Mouse (Mus musculus) liver, embryonic 13.5 days (tissue): ENCODE data around the gene Id3. TPM values are rescaled to one million over a fixed set of nuclear protein-coding genes. Genes with fewer than 3 reads are reported as not detected.

Experiments used
- ATAC-seq: fragments of 200-750 bp; cut with Nextera tagmentation; 2 replicates; pipeline ENCODE4 v1.8.0; 2017; ENCODE audit warnings: low read depth, mild to moderate bottlenecking, moderate number of reproducible peaks, moderate library complexity
- DNase-seq: peaks from one replicate; pipeline ENCODE4 v3.0.0; 2022
- H3K27ac ChIP-seq: fragments of 300-500 bp; sonication (generic); 2 replicates; pipeline ENCODE4 v1.5.1; 2015; ENCODE audit warnings: moderate library complexity, mild to moderate bottlenecking, inconsistent platforms
- H3K27me3 ChIP-seq: fragments of 300-500 bp; sonication (generic); 2 replicates; pipeline ENCODE4 v1.6.1; 2015; ENCODE audit warnings: mild to moderate bottlenecking, inconsistent platforms
- H3K36me3 ChIP-seq: fragments of 300-500 bp; sonication (generic); 2 replicates; pipeline ENCODE4 v1.6.1; 2015; ENCODE audit warnings: mild to moderate bottlenecking, inconsistent platforms
- H3K4me1 ChIP-seq: fragments of 300-500 bp; sonication (generic); replicated peaks from 2 replicates; pipeline ENCODE4 v1.6.1; 2015; ENCODE audit warnings: inconsistent platforms
- H3K4me2 ChIP-seq: fragments of 300-500 bp; sonication (generic); 2 replicates; pipeline ENCODE4 v1.6.1; 2015; ENCODE audit warnings: inconsistent platforms, mild to moderate bottlenecking, moderate library complexity
- H3K4me3 ChIP-seq: fragments of 300-500 bp; sonication (generic); replicated peaks from 2 replicates; pipeline ENCODE4 v1.5.1; 2015; ENCODE audit warnings: mild to moderate bottlenecking, inconsistent platforms
- H3K9ac ChIP-seq: fragments of 300-500 bp; sonication (generic); 2 replicates; pipeline ENCODE4 v1.6.1; 2015; ENCODE audit warnings: mild to moderate bottlenecking, inconsistent platforms
- H3K9me3 ChIP-seq: fragments of 300-500 bp; sonication (generic); replicated peaks from 2 replicates; pipeline ENCODE4 v1.6.1; 2016; ENCODE audit warnings: inconsistent platforms
- WGBS: fragments of 180-500 bp; shearing (Covaris S2); methylation state at CpG from one replicate; pipeline ENCODE4 v1.1.7; 2015; ENCODE audit not compliant: insufficient replicate concordance; 5-methylcytosine and 5-hydroxymethylcytosine counted together
- polyA plus RNA-seq: library from polyadenylated mRNA; unstranded; fragments of >200 nt; fragmentation: Nextera tagmentation; extraction: Ambion mirVana; gene quantifications from 2 replicates; pipeline ENCODE4 v1.2.1, GENCODE M21; 2015

Id3 gene
- polyA plus RNA-seq, 1 experiment from 2014 or later = 51.3 TPM

DNA sequence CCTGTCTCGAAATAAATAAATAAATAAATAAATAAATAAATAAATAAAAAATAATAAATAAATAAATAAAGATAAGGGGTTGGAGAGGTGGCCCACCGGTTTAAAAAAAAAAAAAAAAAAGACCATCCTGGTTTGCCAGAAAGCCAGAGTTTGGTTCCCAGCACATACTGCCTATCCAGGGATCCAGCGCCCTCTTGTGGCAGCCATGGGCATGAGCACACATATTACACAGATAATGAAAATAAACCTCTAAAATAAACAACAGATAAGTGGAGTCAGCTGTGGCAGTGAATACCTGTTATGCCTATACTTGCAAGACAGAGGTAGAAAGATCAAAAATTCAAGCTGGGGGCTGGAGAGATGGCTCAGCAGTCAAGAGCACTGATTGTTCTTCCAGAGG is 6.4 kb downstream of the Id3 start:
- Histone ChIP-seq H3K4me1 (peaks cover 34% of the 10 kb centered on the region), H3K36me3 (no peaks in the 10 kb centered on the region), H3K27me3 (peaks cover 64% of the 10 kb centered on the region), H3K9ac (no peak overlapping the region), H3K9me3 (no peaks in the 10 kb centered on the region), H3K27ac (no peak overlapping the region), H3K4me3 (no peak overlapping the region), H3K4me2 (no peak overlapping the region)
- 26% methylated on average over 3 of the region's 3 CpGs for WGBS
- no peak for DNase-seq
- no peak for ATAC-seq

DNA sequence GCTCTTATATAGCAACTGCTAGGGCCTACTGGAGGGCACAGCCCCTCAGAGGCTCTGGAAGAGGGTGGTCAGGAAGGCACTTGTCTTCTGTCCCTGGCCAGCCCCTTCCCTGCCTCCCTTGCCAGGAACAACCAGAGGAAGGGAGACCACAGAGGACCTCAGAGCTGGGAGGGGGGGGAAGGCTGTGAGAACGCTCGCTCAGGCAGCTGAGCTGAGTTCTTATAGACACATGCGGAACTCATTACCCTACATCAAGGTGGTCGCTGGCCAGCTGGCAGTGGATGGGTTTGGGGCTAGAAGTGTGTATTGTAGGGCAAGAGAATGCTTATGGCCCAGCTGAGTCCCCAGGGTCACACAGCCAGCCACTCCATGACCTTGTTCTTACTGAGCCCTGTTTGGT is 7.3 kb downstream of the Id3 start:
- H3K27ac ChIP-seq = no peak overlapping the region
- peaks cover 55% of the 10 kb centered on the region for H3K27me3 ChIP-seq
- WGBS = 62% methylated on average over 4 of the region's 4 CpGs
- H3K4me1 ChIP-seq = peaks cover 30% of the 10 kb centered on the region
- H3K9me3 ChIP-seq = no peaks in the 10 kb centered on the region
- no peaks in the 10 kb centered on the region for H3K36me3 ChIP-seq
- ATAC-seq = no peak
- H3K9ac ChIP-seq = no peak overlapping the region
- H3K4me2 ChIP-seq = no peak overlapping the region
- DNase-seq = no peak
- no peak overlapping the region for H3K4me3 ChIP-seq

DNA sequence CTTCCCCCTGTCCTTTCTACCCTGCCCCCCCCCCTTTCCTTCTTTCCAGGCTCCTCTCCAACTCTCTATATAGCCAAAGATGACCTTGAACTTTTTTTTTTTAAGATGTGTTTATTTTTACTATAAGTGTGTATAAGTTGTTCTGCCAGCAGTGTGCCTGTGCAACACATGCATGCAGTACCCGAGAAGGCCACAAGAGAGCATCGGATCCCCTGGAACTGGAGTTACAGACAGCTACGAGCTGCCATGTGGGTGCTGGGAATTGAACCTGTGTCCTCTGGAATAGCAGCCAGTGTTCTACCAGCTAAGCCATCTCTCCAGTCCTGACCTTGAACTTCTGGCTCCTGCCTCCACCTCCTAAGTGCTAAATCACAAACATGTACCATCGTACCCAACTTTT is 9.5 kb downstream of the Id3 start:
- Histone ChIP-seq H3K4me1 (peaks cover 12% of the 10 kb centered on the region), H3K9ac (no peak overlapping the region), H3K9me3 (no peaks in the 10 kb centered on the region), H3K4me3 (no peak overlapping the region), H3K27me3 (peaks cover 36% of the 10 kb centered on the region), H3K36me3 (no peaks in the 10 kb centered on the region), H3K27ac (no peak overlapping the region), H3K4me2 (no peak overlapping the region)
- DNase-seq (no peak), ATAC-seq (no peak)
- 60% methylated on average over 4 of the region's 4 CpGs for WGBS

DNA sequence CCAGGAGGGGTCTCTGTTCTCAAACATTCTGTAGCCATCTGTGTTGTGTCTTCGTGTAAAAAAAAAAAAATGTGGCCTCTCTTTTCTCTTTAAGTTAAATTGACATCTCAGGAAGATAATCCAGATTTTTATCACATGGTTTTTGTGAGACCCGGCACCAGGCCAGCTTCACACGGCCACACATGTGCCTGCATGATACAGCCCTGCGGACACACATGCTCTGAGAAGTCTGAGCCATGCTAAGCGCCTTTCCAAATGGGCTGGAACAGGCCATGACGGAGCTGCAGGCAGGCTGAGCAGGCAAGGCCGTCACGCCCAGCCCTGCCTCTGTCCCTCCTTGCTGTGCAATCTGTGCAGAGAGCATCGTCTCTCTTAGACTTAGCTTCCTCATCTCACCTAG is 11.2 kb downstream of the Id3 start:
- 55% methylated on average over 9 of the region's 9 CpGs for WGBS
- Histone ChIP-seq H3K4me1 (no peaks in the 10 kb centered on the region), H3K27ac (no peak overlapping the region), H3K36me3 (no peaks in the 10 kb centered on the region), H3K9ac (no peak overlapping the region), H3K9me3 (no peaks in the 10 kb centered on the region), H3K4me2 (no peak overlapping the region), H3K27me3 (peaks cover 20% of the 10 kb centered on the region), H3K4me3 (no peak overlapping the region)
- DNase-seq (no peak), ATAC-seq (no peak)

DNA sequence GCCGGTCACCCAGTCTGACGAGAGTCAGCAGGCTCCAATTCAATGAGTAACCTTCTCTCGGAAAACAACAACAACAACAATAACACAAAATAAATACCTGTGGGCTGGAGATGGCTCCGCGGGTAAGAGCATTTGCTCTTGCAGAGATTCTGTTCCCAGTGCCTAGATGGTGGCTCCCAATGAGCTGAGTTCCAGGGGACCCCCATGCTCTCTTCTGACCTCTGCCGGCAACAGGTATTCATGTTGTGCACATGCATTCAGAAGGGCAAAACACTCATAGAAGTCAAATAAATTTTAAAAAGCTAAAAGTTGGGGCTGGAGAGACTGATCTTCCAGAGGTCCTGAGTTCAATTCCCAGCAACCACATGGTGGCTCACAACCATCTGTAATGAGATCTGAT is 15.2 kb downstream of the Id3 start:
- no peak for ATAC-seq
- H3K4me3 ChIP-seq = no peak overlapping the region

DNA sequence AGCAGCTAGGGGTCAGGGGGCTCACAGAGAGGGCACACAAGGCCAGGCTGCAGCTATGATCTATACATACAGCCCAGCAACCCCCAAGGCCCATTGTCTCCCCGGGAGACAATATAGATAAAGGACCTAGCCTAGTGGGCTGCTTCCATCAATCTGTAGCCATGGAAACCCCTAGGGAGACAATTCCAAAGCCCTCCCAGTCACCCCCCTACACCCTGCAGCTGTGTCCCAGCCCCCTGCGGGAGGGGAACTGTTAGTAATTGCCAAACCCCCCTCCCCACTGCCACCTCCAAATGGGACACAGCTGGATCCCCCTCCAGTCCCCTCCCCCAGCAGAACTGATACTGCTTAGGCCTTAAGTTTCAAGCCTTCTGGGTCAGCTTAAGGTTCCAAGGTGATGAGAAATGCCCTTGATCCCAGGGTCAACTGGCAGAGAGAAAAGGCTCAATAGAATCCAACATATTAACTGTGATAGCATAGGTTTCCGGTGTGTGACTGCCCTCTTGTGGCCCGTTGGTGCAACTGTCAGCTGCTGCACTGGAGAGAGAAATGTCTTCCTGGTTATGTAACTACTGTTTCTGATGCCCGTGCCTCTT is 16.6 kb downstream of the Id3 start:
- ATAC-seq = 0 out of 2 replicates have a peak, but pooled peaks have one; percentile 31
- Histone ChIP-seq H3K9ac (no peak overlapping the region; the same call in 1 of the 2 replicates), H3K4me1 (peaks cover 19% of the 10 kb centered on the region), H3K27ac (no peak overlapping the region), H3K9me3 (no peaks in the 10 kb centered on the region), H3K4me2 (no peak overlapping the region), H3K27me3 (peaks cover 3% of the 10 kb centered on the region; the same call in 1 of the 2 replicates), H3K4me3 (no peak overlapping the region), H3K36me3 (no peaks in the 10 kb centered on the region)
- WGBS = 14% methylated on average over 5 of the region's 5 CpGs
- DNase-seq = peak; percentile 64

More for the DNA sequence above, 15.2 kb downstream of the Id3 start:
- H3K4me1 ChIP-seq = peaks cover 16% of the 10 kb centered on the region
- peaks cover 3% of the 10 kb centered on the region; the same call in 1 of the 2 replicates for H3K27me3 ChIP-seq
- no peak overlapping the region for H3K9ac ChIP-seq
- WGBS = 66% methylated on average over 6 of the region's 6 CpGs
- H3K27ac ChIP-seq = no peak overlapping the region
- H3K9me3 ChIP-seq = no peaks in the 10 kb centered on the region
- no peaks in the 10 kb centered on the region for H3K36me3 ChIP-seq
- no peak for DNase-seq
- no peak overlapping the region for H3K4me2 ChIP-seq

DNA sequence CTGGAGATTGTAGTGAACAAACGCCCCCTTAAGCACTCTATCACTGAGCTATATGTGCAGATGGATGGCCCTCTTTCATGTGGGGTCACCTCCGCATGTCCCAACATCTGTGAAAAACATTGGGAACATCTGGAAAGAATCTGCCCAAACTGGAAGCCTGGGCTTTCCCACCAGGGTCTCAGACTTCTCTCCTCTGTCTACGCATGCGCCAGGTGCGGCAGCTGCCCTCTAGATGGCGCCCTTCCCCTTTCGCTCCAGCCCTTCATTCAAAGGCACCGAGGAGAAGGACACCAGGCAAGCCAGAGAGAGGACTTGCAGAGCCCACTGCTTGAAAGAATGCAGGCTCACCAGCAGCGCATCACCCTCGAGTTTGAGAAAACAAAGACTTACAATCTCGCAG is 20.2 kb downstream of the Id3 start:
- DNase-seq = peak; percentile 80
- H3K36me3 ChIP-seq = no peaks in the 10 kb centered on the region
- H3K4me3 ChIP-seq = no peak overlapping the region
- H3K27ac ChIP-seq = no peak overlapping the region
- no peaks in the 10 kb centered on the region for H3K9me3 ChIP-seq
- H3K9ac ChIP-seq = 0 out of 2 replicates have a peak overlapping the region, but pooled peaks have one; percentile 30
- no peak overlapping the region for H3K4me2 ChIP-seq
- H3K4me1 ChIP-seq = peaks cover 24% of the 10 kb centered on the region
- under 1% methylated on average over 11 of the region's 11 CpGs for WGBS
- ATAC-seq = peak; percentile 82
- H3K27me3 ChIP-seq = no peaks in the 10 kb centered on the region

- no peak for DNase-seq
- 77% methylated on average over 8 of the region's 8 CpGs for WGBS
- no peaks in the 10 kb centered on the region for H3K36me3 ChIP-seq
- H3K9ac ChIP-seq = no peak overlapping the region
- peaks cover 19% of the 10 kb centered on the region for H3K4me1 ChIP-seq
- no peaks in the 10 kb centered on the region; the same call in 1 of the 2 replicates for H3K27me3 ChIP-seq
- no peak for ATAC-seq
- H3K9me3 ChIP-seq = no peaks in the 10 kb centered on the region
- H3K27ac ChIP-seq = no peak overlapping the region
- no peak overlapping the region for H3K4me2 ChIP-seq
- no peak overlapping the region for H3K4me3 ChIP-seq
Measured at GRCm38 (mm10) chr4:136164981-136165380, 21.7 kb downstream of the Id3 start.

- H3K36me3 ChIP-seq = no peaks in the 10 kb centered on the region
- no peaks in the 10 kb centered on the region for H3K9me3 ChIP-seq
- H3K27me3 ChIP-seq = no peaks in the 10 kb centered on the region; the same call in 1 of the 2 replicates
- no peak overlapping the region for H3K4me3 ChIP-seq
- ATAC-seq = no peak
- H3K27ac ChIP-seq = no peak overlapping the region
- no peak overlapping the region for H3K9ac ChIP-seq
- no peak overlapping the region for H3K4me2 ChIP-seq
- WGBS = 68% methylated on average over 3 of the region's 3 CpGs
- peaks cover 19% of the 10 kb centered on the region for H3K4me1 ChIP-seq
- DNase-seq = no peak
Measured at GRCm38 (mm10) chr4:136167701-136168100, 24.4 kb downstream of the Id3 start.

- DNase-seq = no peak
- no peak overlapping the region for H3K4me3 ChIP-seq
- H3K9me3 ChIP-seq = no peaks in the 10 kb centered on the region
- peaks cover 34% of the 10 kb centered on the region for H3K4me1 ChIP-seq
- peaks cover 13% of the 10 kb centered on the region for H3K36me3 ChIP-seq
- H3K27me3 ChIP-seq = no peaks in the 10 kb centered on the region; the same call in 1 of the 2 replicates
- ATAC-seq = no peak
- H3K4me2 ChIP-seq = no peak overlapping the region
- WGBS = 78% methylated on average over 4 of the region's 4 CpGs
- peak overlapping the region; percentile 83; the same call in 1 of the 2 replicates for H3K9ac ChIP-seq
- peak overlapping the region; percentile 99 for H3K27ac ChIP-seq
Measured at GRCm38 (mm10) chr4:136170401-136170800, 27.1 kb downstream of the Id3 start.

- ATAC-seq (no peak), DNase-seq (no peak)
- peaks cover 23% of the 10 kb centered on the region for H3K36me3 ChIP-seq
- peak overlapping the region; percentile 91 for H3K4me3 ChIP-seq
- H3K9ac ChIP-seq = peak overlapping the region; percentile 83
- peak overlapping the region; percentile 99 for H3K27ac ChIP-seq
- H3K4me1 ChIP-seq = peaks cover 45% of the 10 kb centered on the region
- no peaks in the 10 kb centered on the region; the same call in 1 of the 2 replicates for H3K27me3 ChIP-seq
- H3K4me2 ChIP-seq = peak overlapping the region; percentile 94
- 28% methylated on average over 12 of the region's 12 CpGs for WGBS
- no peaks in the 10 kb centered on the region for H3K9me3 ChIP-seq
Measured at GRCm38 (mm10) chr4:136171455-136171854, 28.2 kb downstream of the Id3 start.

- Histone ChIP-seq H3K9ac (peak within 1 kb of the TSS; percentile 100), H3K4me3 (peak within 1 kb of the TSS; percentile 91), H3K27ac (peak within 1 kb of the TSS; percentile 99), H3K4me2 (peak within 1 kb of the TSS; percentile 94), H3K4me1 (peaks cover 51% of the 10 kb centered on the region), H3K36me3 (peaks cover 29% of the 10 kb centered on the region), H3K27me3 (no peaks in the 10 kb centered on the region; the same call in 1 of the 2 replicates), H3K9me3 (no peaks in the 10 kb centered on the region)
- peak; percentile 44 for ATAC-seq
- under 1% methylated on average over 35 of the region's 35 CpGs for WGBS
- DNase-seq = peak; percentile 67
Measured at GRCm38 (mm10) chr4:136172011-136172541, 28.8 kb downstream of the Id3 start, which contains the start of gene E2f2. Gene E2f2 (plus strand): TSS chr4:136172394.
